Mouse (Mus musculus) limb, embryonic 13.5 days (tissue): ENCODE data around the gene Oard1. TPM values are rescaled to one million over a fixed set of nuclear protein-coding genes. Genes with fewer than 3 reads are reported as not detected.

Experiments
- ATAC-seq: fragments of 200-750 bp; cut with Nextera tagmentation; 2 replicates; pipeline ENCODE4 v1.8.0; 2017; ENCODE audit warnings: low read depth, moderate number of reproducible peaks, moderate TSS enrichment; ENCODE audit not compliant: low FRiP score
- H3K27ac ChIP-seq: fragments of 300-500 bp; sonication (generic); 2 replicates; pipeline ENCODE4 v1.5.1; 2015; ENCODE audit warnings: inconsistent platforms, mild to moderate bottlenecking, moderate library complexity
- H3K27me3 ChIP-seq: fragments of 300-500 bp; sonication (generic); 2 replicates; pipeline ENCODE4 v1.6.1; 2015; ENCODE audit warnings: mild to moderate bottlenecking, inconsistent platforms
- H3K36me3 ChIP-seq: fragments of 300-500 bp; sonication (generic); 2 replicates; pipeline ENCODE4 v1.6.1; 2015; ENCODE audit warnings: inconsistent platforms, mild to moderate bottlenecking, moderate library complexity
- H3K4me1 ChIP-seq: fragments of 300-500 bp; sonication (generic); 2 replicates; pipeline ENCODE4 v1.6.1; 2015; ENCODE audit warnings: inconsistent platforms
- H3K4me2 ChIP-seq: fragments of 300-500 bp; sonication (generic); replicated peaks from 2 replicates; pipeline ENCODE4 v1.6.1; 2015; ENCODE audit warnings: inconsistent platforms, mild to moderate bottlenecking, moderate library complexity
- H3K4me3 ChIP-seq: fragments of 300-500 bp; sonication (generic); 2 replicates; pipeline ENCODE4 v1.5.1; 2015; ENCODE audit warnings: moderate library complexity, mild to moderate bottlenecking, inconsistent platforms
- H3K9ac ChIP-seq: fragments of 300-500 bp; sonication (generic); 2 replicates; pipeline ENCODE4 v1.6.1; 2015; ENCODE audit warnings: mild to moderate bottlenecking, inconsistent platforms
- H3K9me3 ChIP-seq: fragments of 300-500 bp; sonication (generic); 2 replicates; pipeline ENCODE4 v1.6.1; 2016; ENCODE audit warnings: inconsistent platforms
- WGBS: fragments of 180-500 bp; shearing (Covaris S2); methylation state at CpG from one replicate; pipeline ENCODE4 v1.1.7; 2015; 5-methylcytosine and 5-hydroxymethylcytosine counted together
- polyA plus RNA-seq: library from polyadenylated mRNA; unstranded; fragments of >200 nt; fragmentation: Nextera tagmentation; extraction: Ambion mirVana; gene quantifications from 2 replicates; pipeline ENCODE4 v1.2.1, GENCODE M21; 2015

Gene Oard1
- polyA plus RNA-seq, 1 experiment from 2014 or later: 52.5 TPM

DNA sequence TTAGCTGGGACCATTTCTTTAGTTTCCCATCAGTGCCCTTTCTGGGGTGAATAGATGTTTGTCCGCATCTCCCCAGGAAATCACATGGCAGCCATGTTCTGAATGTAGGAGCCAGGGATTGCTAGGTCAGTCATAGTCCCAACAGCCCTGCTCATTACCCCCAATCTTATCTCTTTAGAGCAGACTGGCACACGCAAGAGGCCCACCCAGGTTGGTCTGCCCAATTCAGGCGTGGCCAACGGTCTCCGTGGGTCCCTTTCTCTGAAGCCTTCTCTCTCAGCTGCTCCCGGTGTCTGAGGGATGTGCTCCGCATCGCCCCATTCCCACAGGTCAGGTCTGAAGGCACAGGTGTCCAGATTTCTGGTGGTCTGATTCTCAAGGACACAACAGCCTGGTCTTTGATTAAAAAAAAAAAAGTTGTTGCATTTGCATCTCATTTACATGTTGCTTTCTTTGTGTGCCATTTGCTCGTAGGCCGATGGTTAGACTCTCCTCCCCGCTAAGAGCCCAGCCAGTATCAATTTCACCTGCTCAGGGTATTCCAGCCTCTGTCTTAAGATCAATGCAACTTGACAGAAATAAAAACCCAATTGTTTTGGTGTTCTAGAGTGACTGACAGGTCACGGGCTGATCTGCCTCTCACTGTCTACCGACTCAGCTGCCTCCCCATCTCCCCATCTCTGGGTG lies 41.0 kb downstream of the Oard1 start:
- Histone ChIP-seq H3K4me3 (no peak overlapping the region), H3K9me3 (no peaks in the 10 kb centered on the region), H3K4me2 (no peak overlapping the region), H3K36me3 (no peaks in the 10 kb centered on the region), H3K4me1 (no peaks in the 10 kb centered on the region), H3K27me3 (no peaks in the 10 kb centered on the region), H3K9ac (no peak overlapping the region), H3K27ac (0 out of 2 replicates have a peak overlapping the region, but pooled peaks have one; percentile 52)
- 80% methylated on average over 13 of the region's 13 CpGs for WGBS
- no peak for ATAC-seq

DNA sequence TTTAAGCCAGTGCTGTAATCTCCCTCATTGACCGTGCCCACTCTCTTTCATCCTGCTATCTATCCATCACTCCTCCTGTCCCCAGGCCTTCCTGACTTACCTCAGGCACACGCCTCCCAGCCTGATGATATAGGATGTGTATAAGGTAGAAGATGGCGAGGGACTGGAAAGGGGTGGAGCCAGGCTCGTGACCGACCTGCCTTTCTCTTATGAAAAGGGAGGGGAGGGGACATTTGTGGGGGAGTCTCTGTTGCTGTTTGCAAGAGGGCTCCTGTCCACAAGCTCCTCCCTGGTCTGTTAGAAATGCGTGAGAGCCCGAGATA lies 41.5 kb downstream of the Oard1 start, which contains the start of gene Tspo2:
Tspo2 (minus strand) TSS at position 170 of the 323 bp plus-strand sequence.
- H3K9ac ChIP-seq: no peak within 1 kb of the TSS
- 55% methylated on average over 7 of the region's 7 CpGs for WGBS
- H3K4me3 ChIP-seq: no peak within 1 kb of the TSS
- H3K27ac ChIP-seq: 0 out of 2 replicates have a peak within 1 kb of the TSS, but pooled peaks have one; percentile 52
- no peaks in the 10 kb centered on the region for H3K9me3 ChIP-seq
- H3K4me1 ChIP-seq: no peaks in the 10 kb centered on the region
- no peaks in the 10 kb centered on the region for H3K36me3 ChIP-seq
- ATAC-seq: no peak
- H3K4me2 ChIP-seq: no peak within 1 kb of the TSS
- H3K27me3 ChIP-seq: no peaks in the 10 kb centered on the region

DNA sequence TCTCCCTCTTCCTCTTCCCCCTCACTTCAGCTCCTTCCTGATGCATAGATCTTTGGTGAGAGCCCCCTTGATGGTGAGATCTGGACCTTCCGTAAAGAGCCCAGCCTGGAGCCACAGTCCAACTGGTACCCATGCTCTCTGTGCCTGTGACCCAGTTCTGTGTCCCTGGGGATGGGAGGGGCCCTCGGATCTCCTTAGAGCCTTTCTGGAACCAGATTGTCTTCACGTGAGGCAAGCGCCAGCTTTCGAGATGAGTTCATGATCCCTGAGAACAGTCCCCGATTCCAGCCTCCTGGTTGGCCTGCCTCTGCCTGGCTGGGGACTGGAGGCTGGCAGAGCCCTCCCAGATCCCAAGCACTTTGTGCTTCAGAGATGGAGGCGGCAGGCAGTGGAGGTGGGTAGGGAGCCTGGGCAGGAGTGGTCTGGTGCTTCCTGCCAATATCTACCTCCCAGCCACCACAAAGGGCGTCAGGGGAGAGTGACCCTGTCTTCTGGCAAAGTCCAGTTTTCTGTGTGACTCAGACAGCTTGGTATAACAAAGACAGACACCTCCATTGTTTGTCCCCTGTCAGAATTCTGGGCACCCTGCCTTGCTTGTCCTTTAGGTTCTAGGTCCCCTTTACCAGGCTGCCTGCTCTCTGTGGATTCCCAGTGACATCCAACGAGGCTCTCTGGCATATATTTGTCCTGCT lies 42.1 kb downstream of the Oard1 start:
- Histone ChIP-seq H3K9me3 (no peaks in the 10 kb centered on the region), H3K4me1 (no peaks in the 10 kb centered on the region), H3K36me3 (no peaks in the 10 kb centered on the region), H3K27me3 (no peaks in the 10 kb centered on the region), H3K27ac (no peak overlapping the region), H3K4me3 (no peak overlapping the region), H3K4me2 (no peak overlapping the region), H3K9ac (no peak overlapping the region)
- 65% methylated on average over 9 of the region's 9 CpGs for WGBS
- no peak for ATAC-seq

DNA sequence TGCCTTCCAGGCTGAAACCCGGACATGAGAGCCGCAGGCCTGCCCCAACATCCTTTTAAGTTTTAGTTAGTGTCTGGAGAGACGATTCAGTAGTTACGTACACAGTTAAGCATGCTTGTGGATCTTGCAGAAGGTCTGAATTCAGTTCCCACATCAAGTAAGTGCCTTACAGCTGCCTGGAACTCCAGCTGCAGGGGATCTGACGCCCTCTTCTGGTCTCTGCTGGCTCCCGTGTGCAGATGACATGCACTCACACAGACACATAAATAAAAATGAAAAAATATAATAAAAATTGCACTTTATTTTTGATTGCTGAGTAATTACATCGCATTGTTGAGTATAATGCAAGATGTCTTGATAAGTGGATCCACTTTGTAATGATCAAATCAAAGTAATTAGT lies 43.7 kb downstream of the Oard1 start:
- H3K36me3 ChIP-seq: no peaks in the 10 kb centered on the region
- H3K27me3 ChIP-seq: no peaks in the 10 kb centered on the region
- no peak overlapping the region for H3K9ac ChIP-seq
- no peaks in the 10 kb centered on the region for H3K9me3 ChIP-seq
- ATAC-seq: no peak
- WGBS: 66% methylated on average over 7 of the region's 7 CpGs
- H3K27ac ChIP-seq: no peak overlapping the region
- H3K4me3 ChIP-seq: no peak overlapping the region
- H3K4me1 ChIP-seq: no peaks in the 10 kb centered on the region
- H3K4me2 ChIP-seq: no peak overlapping the region

DNA sequence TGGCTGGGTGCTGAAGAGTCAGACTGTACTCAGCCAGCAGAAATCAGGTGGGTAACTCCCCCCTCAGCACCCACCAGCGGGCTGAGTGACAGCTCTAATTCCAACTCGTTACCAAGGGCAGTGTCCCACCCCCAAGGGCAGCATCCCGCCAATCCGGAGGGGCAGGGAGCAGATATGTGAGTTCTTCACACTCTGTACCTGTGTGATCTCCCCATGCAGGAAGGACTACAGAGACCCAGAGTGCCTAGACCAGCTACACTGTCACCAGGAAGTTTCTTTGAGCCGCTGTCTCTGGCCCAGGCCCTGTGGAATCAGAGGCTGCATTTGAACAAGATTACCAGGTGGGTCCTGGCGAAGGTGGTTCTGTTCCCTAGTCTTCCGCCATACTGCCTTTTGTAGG lies 44.4 kb downstream of the Oard1 start:
- 50% methylated on average over 7 of the region's 7 CpGs for WGBS
- Histone ChIP-seq H3K27me3 (no peaks in the 10 kb centered on the region), H3K9ac (no peak overlapping the region), H3K4me3 (no peak overlapping the region), H3K4me1 (no peaks in the 10 kb centered on the region), H3K4me2 (no peak overlapping the region), H3K9me3 (no peaks in the 10 kb centered on the region), H3K36me3 (no peaks in the 10 kb centered on the region), H3K27ac (no peak overlapping the region)
- ATAC-seq: no peak

DNA sequence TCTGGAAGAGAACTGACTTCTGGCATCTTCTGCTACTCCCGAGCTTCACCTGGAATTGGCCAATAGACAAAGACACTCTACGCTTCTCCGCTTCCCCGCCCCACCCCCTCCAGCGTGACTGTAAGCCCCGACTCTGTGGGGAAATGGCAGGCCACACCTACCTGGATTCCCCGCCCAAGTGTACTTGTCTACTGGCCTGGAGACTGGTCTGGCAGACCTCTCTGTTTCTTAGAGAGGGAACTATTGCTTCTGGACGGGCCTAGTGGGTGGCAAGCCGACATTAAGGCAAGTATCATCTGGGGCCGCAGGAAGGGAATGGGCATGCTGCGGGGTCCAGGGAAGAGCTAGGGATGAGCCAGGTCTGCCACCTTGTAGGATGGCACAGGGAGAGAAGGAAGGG lies 44.9 kb downstream of the Oard1 start, which contains the start of gene Unc5cl:
Unc5cl (plus strand) TSS at position 214 of the 400 bp plus-strand sequence.
- no peak within 1 kb of the TSS for H3K27ac ChIP-seq
- no peaks in the 10 kb centered on the region for H3K4me1 ChIP-seq
- no peak within 1 kb of the TSS for H3K4me3 ChIP-seq
- no peaks in the 10 kb centered on the region for H3K9me3 ChIP-seq
- ATAC-seq: no peak
- H3K4me2 ChIP-seq: 0 out of 2 replicates have a peak within 1 kb of the TSS, but pooled peaks have one; percentile 12
- H3K9ac ChIP-seq: no peak within 1 kb of the TSS
- WGBS: 65% methylated on average over 11 of the region's 11 CpGs
- no peaks in the 10 kb centered on the region for H3K36me3 ChIP-seq
- no peaks in the 10 kb centered on the region for H3K27me3 ChIP-seq

DNA sequence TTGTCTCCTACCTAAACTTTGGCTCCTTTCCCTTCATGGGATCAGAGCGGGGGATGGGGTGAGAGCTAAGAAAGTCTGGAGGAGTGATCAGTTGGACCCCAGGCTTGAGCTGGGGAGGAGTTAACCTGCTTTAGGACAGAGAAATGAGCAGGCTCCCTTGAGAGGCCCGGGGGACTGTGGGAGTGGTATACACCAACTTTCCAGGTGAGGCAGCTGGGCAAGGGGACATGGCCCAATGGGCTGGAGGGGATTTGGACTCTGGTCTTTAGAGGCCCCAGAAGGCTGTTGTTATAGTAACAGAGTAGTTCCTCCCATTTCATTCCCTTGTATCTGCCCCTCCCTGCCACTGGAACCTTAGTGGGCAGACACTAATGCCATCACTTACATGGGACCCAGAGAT lies 46.1 kb downstream of the Oard1 start:
- Histone ChIP-seq H3K4me1 (no peaks in the 10 kb centered on the region), H3K9me3 (no peaks in the 10 kb centered on the region), H3K9ac (no peak overlapping the region), H3K27me3 (no peaks in the 10 kb centered on the region), H3K4me2 (no peak overlapping the region), H3K4me3 (no peak overlapping the region), H3K27ac (no peak overlapping the region), H3K36me3 (no peaks in the 10 kb centered on the region)
- no peak for ATAC-seq
- WGBS: 89% methylated on average over 2 of the region's 2 CpGs

DNA sequence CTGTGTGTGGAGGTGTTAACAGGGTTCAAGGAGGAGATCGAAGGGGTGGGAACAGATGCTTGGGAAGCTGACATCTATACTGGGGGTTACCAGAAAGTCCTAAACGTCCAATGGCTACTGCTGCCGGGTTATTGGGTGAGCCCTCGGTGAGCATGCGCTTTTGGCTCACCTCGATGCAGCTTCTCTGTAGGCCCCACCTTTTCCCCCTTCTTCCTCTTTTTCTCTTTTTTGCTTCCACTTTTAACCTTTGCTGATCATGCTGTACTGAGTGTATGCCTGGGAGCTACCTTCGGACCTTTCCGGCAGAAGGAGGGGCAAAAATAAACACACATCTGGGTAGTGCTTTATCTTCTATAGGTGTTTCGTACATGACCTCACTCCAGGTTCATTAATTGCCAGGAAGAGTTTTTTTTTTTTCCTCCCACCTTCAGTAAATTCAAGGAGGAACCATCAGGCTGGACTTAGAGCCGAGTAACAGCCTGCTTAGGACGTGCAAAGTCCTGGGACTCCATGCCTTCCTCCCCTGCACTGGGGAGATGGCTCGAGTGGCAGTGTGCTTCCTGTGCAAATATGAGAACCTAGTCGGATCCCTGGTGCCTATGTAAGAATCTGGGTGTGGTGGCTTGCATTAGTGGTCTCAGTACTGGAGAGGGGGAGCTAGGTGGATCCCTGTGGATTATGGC lies 48.3 kb downstream of the Oard1 start:
- no peaks in the 10 kb centered on the region for H3K4me1 ChIP-seq
- no peaks in the 10 kb centered on the region for H3K9me3 ChIP-seq
- ATAC-seq: no peak
- no peak overlapping the region for H3K4me3 ChIP-seq
- H3K27ac ChIP-seq: no peak overlapping the region
- no peaks in the 10 kb centered on the region for H3K27me3 ChIP-seq
- H3K4me2 ChIP-seq: no peak overlapping the region
- WGBS: 72% methylated on average over 13 of the region's 13 CpGs
- no peaks in the 10 kb centered on the region for H3K36me3 ChIP-seq
- no peak overlapping the region for H3K9ac ChIP-seq

DNA sequence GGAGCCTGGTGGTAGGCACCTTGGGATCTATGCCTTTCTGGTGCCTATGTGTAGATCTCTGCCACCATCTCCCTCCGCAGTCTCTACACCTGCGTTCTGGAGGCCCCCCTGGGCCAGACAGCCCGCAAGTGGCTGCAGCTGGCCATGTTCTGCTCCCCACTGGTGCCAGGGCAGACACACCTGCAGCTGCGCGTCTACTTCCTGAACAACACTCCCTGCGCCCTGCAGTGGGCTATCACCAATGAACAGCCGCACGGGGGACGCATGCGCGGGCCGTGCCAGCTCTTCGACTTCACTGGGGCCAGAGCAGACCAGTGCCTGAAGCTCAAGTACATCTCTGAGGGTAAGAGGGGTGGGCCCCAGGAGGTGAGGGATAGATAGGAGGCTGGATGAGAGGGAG lies 52.3 kb downstream of the Oard1 start:
- no peak overlapping the region for H3K4me2 ChIP-seq
- H3K36me3 ChIP-seq: no peaks in the 10 kb centered on the region
- no peak for ATAC-seq
- H3K9me3 ChIP-seq: no peaks in the 10 kb centered on the region
- WGBS: 91% methylated on average over 13 of the region's 13 CpGs
- no peak overlapping the region for H3K27ac ChIP-seq
- H3K27me3 ChIP-seq: peaks cover 11% of the 10 kb centered on the region
- no peak overlapping the region for H3K9ac ChIP-seq
- no peak overlapping the region for H3K4me3 ChIP-seq
- peaks cover 7% of the 10 kb centered on the region; the same call in 1 of the 2 replicates for H3K4me1 ChIP-seq

DNA sequence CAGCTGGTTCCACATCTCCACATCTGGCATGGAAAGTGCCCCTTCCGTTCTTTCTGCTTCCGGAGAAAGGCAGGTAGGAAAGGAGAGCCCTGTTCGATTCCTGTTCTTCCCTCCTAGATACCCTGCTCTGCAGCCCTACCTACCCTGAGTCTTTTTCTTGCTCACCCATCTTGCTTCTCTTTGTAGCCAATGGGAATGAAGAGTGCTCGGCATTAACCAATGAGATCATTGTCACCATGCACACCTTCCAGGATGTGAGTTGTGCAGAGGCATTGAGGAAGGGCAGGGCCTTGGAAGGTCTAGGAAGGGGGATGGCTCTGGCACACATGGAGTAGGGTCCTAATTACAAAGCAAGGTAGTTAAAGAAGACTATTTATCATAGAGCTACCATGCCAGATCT lies 53.6 kb downstream of the Oard1 start:
- 86% methylated on average over 4 of the region's 4 CpGs for WGBS
- Histone ChIP-seq H3K4me1 (peaks cover 11% of the 10 kb centered on the region; the same call in 1 of the 2 replicates), H3K27ac (no peak overlapping the region), H3K27me3 (peaks cover 22% of the 10 kb centered on the region), H3K9ac (no peak overlapping the region), H3K36me3 (no peaks in the 10 kb centered on the region), H3K4me3 (no peak overlapping the region), H3K4me2 (no peak overlapping the region), H3K9me3 (no peaks in the 10 kb centered on the region)
- no peak for ATAC-seq
